Mouse (Mus musculus): ENCODE data around the gene Gm3512. TPM values are rescaled to one million over a fixed set of nuclear protein-coding genes. Genes with fewer than 3 reads are reported as not detected.
"Not testable (repeated sequence)": the region's sequence is repeated elsewhere in the genome, so short reads cannot be mapped to it uniquely, and the experiment has no call there.

Gm3512 gene
- polyA plus RNA-seq (2014; fragmentation: Nextera tagmentation; extraction: Ambion mirVana): 3.0 and 5.2 TPM in 2 replicates

DNA sequence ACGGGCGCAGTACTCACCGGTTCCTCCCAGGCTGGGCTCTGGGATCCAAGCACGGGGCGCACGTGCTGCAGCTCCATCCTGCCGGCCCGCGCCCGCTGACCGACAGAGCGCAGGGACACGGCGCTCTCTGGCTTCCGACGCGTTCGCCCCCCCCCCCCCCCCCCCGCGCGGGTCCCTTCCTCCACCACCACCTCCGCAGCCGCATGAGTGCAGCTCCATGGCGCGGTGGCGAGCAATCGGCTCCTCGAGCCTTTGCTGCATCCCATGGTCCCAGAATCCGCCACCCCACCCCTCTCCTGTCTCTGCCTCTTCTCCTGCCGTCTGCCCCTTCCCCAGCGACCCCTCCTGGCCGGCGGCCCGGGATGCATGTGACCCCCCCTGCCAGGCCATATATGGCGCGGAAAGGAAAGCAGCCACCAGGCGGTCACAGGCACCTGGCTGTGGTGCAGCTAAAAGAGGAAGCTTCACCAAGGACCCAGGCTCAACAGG, at the start of gene Gm3512:
Gene Gm3512, minus strand, starts transcription at position 51 of the 489 bp plus-strand sequence.
- not testable (repeated sequence) for H3K36me3 ChIP-seq (ENCODE audit: control insufficient read depth, insufficient read depth, low read length); H3K4me2 ChIP-seq (ENCODE audit: low read length); H3K27ac ChIP-seq (ENCODE audit: low read depth); DNase-seq (ENCODE audit: low spot score); ATAC-seq (replicated peaks; ENCODE audit: low FRiP score, low TSS enrichment, low read depth); H3K27me3 ChIP-seq (replicated peaks; ENCODE audit: control insufficient read depth, insufficient read depth, low read length); H3K9ac ChIP-seq (ENCODE audit: low read length); H3K9me3 ChIP-seq (ENCODE audit: control insufficient read depth, low read length); H3K4me1 ChIP-seq (replicated peaks; ENCODE audit: control insufficient read depth, insufficient read depth, low read length); H3K4me3 ChIP-seq (ENCODE audit: low read depth, low read length)
- WGBS: no CpG with 5 or more reads among the region's 37 CpGs

DNA sequence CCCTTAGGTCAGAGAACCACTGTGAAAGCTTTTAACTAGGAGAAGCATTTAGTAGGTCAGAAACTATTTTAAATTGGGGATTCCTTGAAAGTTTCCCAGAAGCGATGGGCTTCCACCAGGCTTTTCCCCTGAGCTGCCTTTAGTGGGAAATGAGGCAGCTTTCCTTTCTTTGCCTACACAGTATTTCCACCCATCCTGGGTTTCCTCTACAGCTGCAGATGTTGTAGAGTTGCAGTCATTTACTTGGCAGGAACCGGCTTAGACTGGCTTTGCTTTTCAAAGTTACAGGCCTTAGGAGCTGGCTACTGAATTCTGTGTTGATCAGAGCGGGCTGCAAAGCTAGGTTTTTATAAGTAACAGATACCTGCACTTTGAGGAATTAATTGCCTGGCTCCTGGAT, 25.7 kb upstream of the Gm3512 start:
- ATAC-seq (replicated peaks; ENCODE audit: low FRiP score, low TSS enrichment, low read depth); H3K27ac ChIP-seq (ENCODE audit: low read depth); H3K4me2 ChIP-seq (ENCODE audit: low read length); H3K9me3 ChIP-seq (ENCODE audit: control insufficient read depth, low read length); H3K4me3 ChIP-seq (ENCODE audit: low read depth, low read length); H3K9ac ChIP-seq (ENCODE audit: low read length); DNase-seq (ENCODE audit: low spot score); H3K4me1 ChIP-seq (replicated peaks; ENCODE audit: control insufficient read depth, insufficient read depth, low read length); H3K36me3 ChIP-seq (ENCODE audit: control insufficient read depth, insufficient read depth, low read length); H3K27me3 ChIP-seq (replicated peaks; ENCODE audit: control insufficient read depth, insufficient read depth, low read length): not testable (repeated sequence)
- WGBS: 60% methylated on average over 1 of the region's 3 CpGs

DNA sequence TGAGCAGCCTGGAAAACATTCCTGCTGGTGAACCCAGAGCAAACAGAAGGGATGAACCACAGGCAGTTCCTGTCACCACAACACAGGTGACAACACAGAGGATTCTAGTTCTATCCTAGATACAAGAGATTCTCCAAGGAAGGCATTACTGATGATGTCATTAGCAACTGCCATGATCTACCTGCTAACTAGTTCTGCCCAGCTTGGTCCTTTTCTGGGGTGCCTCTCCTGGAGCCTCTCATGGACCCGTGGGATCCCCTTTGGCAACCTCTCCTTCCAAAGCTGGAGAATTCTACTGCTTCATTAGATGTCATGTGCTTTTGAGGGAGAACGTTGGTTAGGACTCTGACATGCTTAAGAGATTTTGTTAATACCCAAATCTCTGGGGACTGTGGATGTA, 20.1 kb upstream of the Gm3512 start, which contains the start of gene Gm16434:
Gene Gm16434, minus strand, starts transcription at position 101 of the 400 bp plus-strand sequence.
- H3K9me3 ChIP-seq (ENCODE audit: control insufficient read depth, low read length); H3K27ac ChIP-seq (ENCODE audit: low read depth); H3K27me3 ChIP-seq (replicated peaks; ENCODE audit: control insufficient read depth, insufficient read depth, low read length); H3K36me3 ChIP-seq (ENCODE audit: control insufficient read depth, insufficient read depth, low read length); H3K4me2 ChIP-seq (ENCODE audit: low read length); H3K9ac ChIP-seq (ENCODE audit: low read length); ATAC-seq (replicated peaks; ENCODE audit: low FRiP score, low TSS enrichment, low read depth); H3K4me3 ChIP-seq (ENCODE audit: low read depth, low read length); DNase-seq (ENCODE audit: low spot score); H3K4me1 ChIP-seq (replicated peaks; ENCODE audit: control insufficient read depth, insufficient read depth, low read length): not testable (repeated sequence)
- WGBS: no CpG with 5 or more reads among the region's 2 CpGs

DNA sequence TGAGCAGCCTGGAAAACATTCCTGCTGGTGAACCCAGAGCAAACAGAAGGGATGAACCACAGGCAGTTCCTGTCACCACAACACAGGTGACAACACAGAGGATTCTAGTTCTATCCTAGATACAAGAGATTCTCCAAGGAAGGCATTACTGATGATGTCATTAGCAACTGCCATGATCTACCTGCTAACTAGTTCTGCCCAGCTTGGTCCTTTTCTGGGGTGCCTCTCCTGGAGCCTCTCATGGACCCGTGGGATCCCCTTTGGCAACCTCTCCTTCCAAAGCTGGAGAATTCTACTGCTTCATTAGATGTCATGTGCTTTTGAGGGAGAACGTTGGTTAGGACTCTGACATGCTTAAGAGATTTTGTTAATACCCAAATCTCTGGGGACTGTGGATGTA, 49.0 kb downstream of the Gm3512 start, which contains the start of gene Gm6676:
Gene Gm6676, minus strand, starts transcription at position 101 of the 400 bp plus-strand sequence.
- no CpG with 5 or more reads among the region's 2 CpGs for WGBS

DNA sequence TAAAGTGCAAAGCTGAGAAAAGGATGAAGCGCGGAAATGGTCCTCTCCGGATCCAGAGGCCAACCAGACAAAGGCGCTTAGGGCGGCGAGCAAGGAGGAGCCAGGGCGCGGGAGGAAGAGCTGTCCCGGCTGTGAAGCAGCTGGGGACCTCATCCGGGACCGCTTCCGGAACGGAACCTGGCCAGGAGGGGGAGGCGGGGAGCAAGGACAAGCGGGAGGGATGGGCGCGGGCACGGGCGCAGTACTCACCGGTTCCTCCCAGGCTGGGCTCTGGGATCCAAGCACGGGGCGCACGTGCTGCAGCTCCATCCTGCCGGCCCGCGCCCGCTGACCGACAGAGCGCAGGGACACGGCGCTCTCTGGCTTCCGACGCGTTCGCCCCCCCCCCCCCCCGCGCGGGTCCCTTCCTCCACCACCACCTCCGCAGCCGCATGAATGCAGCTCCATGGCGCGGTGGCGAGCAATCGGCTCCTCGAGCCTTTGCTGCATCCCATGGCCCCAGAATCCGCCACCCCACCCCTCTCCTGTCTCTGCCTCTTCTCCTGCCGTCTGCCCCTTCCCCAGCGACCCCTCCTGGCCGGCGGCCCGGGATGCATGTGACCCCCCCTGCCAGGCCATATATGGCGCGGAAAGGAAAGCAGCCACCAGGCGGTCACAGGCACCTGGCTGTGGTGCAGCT, 69.1 kb downstream of the Gm3512 start:
- H3K27ac ChIP-seq (ENCODE audit: low read depth): peak overlapping the region; percentile 54; the same call in 1 of the 2 replicates
- not testable (repeated sequence) for H3K36me3 ChIP-seq (ENCODE audit: control insufficient read depth, insufficient read depth, low read length); H3K9me3 ChIP-seq (ENCODE audit: control insufficient read depth, low read length); ATAC-seq (replicated peaks; ENCODE audit: low FRiP score, low TSS enrichment, low read depth); H3K4me1 ChIP-seq (replicated peaks; ENCODE audit: control insufficient read depth, insufficient read depth, low read length); H3K27me3 ChIP-seq (replicated peaks; ENCODE audit: control insufficient read depth, insufficient read depth, low read length)
- H3K9ac ChIP-seq (ENCODE audit: low read length): peak overlapping the region; percentile 43; the same call in 1 of the 2 replicates
- 0% methylated on average over 10 of the region's 54 CpGs for WGBS
- peak overlapping the region; percentile 38 for H3K4me3 ChIP-seq (ENCODE audit: low read depth, low read length)
- peak; percentile 69 for DNase-seq (ENCODE audit: low spot score)
- peak overlapping the region; percentile 38 for H3K4me2 ChIP-seq (ENCODE audit: low read length)

More for the DNA sequence above, 49.0 kb downstream of the Gm3512 start, which contains the start of gene Gm6676:
- H3K9ac ChIP-seq (ENCODE audit: low read length); DNase-seq (ENCODE audit: low spot score); ATAC-seq (replicated peaks; ENCODE audit: low FRiP score, low TSS enrichment, low read depth); H3K36me3 ChIP-seq (ENCODE audit: control insufficient read depth, insufficient read depth, low read length); H3K4me1 ChIP-seq (replicated peaks; ENCODE audit: control insufficient read depth, insufficient read depth, low read length); H3K27me3 ChIP-seq (replicated peaks; ENCODE audit: control insufficient read depth, insufficient read depth, low read length); H3K4me2 ChIP-seq (ENCODE audit: low read length); H3K4me3 ChIP-seq (ENCODE audit: low read depth, low read length); H3K9me3 ChIP-seq (ENCODE audit: control insufficient read depth, low read length); H3K27ac ChIP-seq (ENCODE audit: low read depth): not testable (repeated sequence)

Other genes with a start within 250 kb of the Gm3512 start
- not detected in 2 replicates for gene Gm6356, start 200.7 kb downstream of the Gm3512 start, polyA plus RNA-seq (2014; fragmentation: Nextera tagmentation; extraction: Ambion mirVana)
- 1.1 and 1.3 TPM in 2 replicates for gene Gm10406, start 147.1 kb downstream of the Gm3512 start, polyA plus RNA-seq (2014; fragmentation: Nextera tagmentation; extraction: Ambion mirVana)
- not detected in 2 replicates for gene Gm3685, start 129.6 kb downstream of the Gm3512 start, polyA plus RNA-seq (2014; fragmentation: Nextera tagmentation; extraction: Ambion mirVana)
- 1.8 and 1.9 TPM in 2 replicates for gene Gm3696, start 73.9 kb downstream of the Gm3512 start, polyA plus RNA-seq (2014; fragmentation: Nextera tagmentation; extraction: Ambion mirVana)
- not detected in 2 replicates for gene Gm6676, start 49.1 kb downstream of the Gm3512 start, polyA plus RNA-seq (2014; fragmentation: Nextera tagmentation; extraction: Ambion mirVana)
- not detected in 2 replicates for gene Gm16434, start 20.0 kb upstream of the Gm3512 start, polyA plus RNA-seq (2014; fragmentation: Nextera tagmentation; extraction: Ambion mirVana)
- not detected in 2 replicates for gene Gm3727, start 90.2 kb upstream of the Gm3512 start, polyA plus RNA-seq (2014; fragmentation: Nextera tagmentation; extraction: Ambion mirVana)
- gene Gm3739, start 140.5 kb upstream of the Gm3512 start, polyA plus RNA-seq (2014; fragmentation: Nextera tagmentation; extraction: Ambion mirVana): 1.1 and 1.3 TPM in 2 replicates
- gene Gm5797, start 157.9 kb upstream of the Gm3512 start, polyA plus RNA-seq (2014; fragmentation: Nextera tagmentation; extraction: Ambion mirVana): not detected in 2 replicates
- gene Gm8374, start 190.6 kb upstream of the Gm3512 start, polyA plus RNA-seq (2014; fragmentation: Nextera tagmentation; extraction: Ambion mirVana): not detected in 2 replicates